Mouse (Mus musculus) gastrocnemius, postnatal 36 days (tissue): ENCODE measurements around the gene Prr27. TPM values are rescaled to one million over a fixed set of nuclear protein-coding genes. Genes with fewer than 3 reads are reported as not detected.

ENCODE experiments used
- DNase-seq, 2 experiments: peaks; one replicate each; pipeline ENCODE4 v3.0.0; 2022
- intact Hi-C: fragments of 180-260 bp; cut with DNase I; formaldehyde crosslinking; loops from one replicate; pipeline ENCODE4 v1.15.1; 2025
- long read RNA-seq, 2 experiments: library from polyadenylated mRNA; stranded (forward); transcript quantifications; one replicate each; pipeline ENCODE4 v2.0.0; 2021
- total RNA-seq, 2 experiments: library from RNA; stranded (reverse); gene quantifications; 2 replicates each; pipeline ENCODE4 v1.2.3; 2021

The Prr27 gene
- not detected for total RNA-seq
- long read RNA-seq, experiment 1: 0 reads
- long read RNA-seq, experiment 2: 0 reads

DNA sequence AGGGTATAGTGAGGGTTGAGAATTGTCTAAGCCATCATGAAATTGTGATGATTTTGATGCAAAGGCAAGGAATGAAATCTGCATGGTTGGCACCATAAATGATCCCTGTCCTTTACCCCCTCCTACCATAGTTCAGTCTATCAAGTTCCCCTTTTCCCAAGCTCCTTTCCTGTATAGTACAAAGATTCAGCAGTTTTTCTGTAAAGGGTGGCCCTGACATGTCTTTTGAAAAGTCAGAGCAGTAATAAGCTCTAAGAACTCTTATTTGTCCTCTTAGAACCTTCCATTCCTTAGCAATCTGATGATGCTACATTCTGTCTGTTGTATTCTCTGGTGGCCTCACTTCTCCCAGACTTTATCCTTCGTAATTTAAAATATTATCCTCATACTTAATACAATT, at the start of gene Prr27:
Prr27 (plus strand) TSS at position 301 of the 400 bp plus-strand sequence.
- DNase-seq: no peak
- intact Hi-C loops: no loop called here

DNA sequence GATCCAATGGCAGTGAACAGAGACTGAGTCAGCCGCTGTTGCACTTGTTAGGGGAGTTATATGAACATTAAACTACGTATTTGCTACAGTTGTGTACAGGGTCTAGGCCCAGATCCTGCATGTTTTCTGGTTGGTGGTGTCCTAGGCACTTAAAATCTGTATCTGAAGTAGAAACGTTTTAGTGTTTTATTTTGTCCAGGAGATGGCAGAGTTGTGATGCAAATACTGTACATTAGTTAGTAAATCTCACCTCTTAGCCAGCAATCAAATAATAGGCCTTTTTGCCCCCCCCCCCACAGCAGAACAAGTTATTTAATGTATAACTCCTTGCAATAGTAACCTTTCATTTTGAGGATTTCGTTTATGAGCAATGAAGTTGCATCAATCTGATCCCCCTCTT, 42.8 kb upstream of the Prr27 start:
- intact Hi-C loops: no loop called here
- no peak for DNase-seq

DNA sequence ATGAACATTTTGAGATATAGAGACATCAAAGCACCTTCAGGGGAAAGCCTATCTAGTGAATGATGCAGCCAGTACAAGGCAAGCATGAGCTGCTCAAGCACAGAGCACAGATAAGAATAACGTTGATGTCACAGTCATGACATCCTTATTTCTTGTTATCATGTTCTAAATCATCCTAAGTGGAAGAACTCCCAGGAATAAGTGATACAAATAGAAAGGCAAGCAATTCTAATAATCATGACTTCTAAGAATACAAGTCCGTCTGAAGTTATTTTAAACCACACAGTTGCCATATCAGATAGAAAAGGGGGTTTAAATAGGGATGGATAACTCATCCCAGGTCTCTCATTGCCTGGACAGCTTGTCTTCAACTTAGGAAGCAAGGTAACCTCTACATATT, 17.7 kb upstream of the Prr27 start, which contains the start of gene Csn1s2b:
Csn1s2b (plus strand) TSS at position 301 of the 400 bp plus-strand sequence.
- no peak for DNase-seq
- intact Hi-C loops: no loop called here

DNA sequence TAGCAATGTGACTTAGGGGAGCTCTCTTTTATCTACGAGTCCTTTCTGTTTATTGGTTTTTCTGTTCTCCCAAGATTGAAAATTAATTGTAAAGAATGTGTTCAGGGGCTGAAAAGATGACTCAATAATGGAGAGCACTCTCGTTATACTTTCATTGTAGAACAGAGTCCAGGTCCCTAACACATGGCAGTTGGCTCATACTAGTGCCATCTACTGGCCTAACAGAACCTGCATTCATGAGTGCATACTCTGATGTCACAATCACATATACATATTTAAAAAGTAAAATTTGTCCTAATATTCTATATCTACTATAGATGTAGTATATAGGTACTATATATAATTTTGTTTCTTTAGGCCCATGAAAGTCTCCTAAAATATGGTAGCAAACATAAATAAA, 16.2 kb upstream of the Prr27 start:
- intact Hi-C loops: no loop called here
- no peak for DNase-seq

DNA sequence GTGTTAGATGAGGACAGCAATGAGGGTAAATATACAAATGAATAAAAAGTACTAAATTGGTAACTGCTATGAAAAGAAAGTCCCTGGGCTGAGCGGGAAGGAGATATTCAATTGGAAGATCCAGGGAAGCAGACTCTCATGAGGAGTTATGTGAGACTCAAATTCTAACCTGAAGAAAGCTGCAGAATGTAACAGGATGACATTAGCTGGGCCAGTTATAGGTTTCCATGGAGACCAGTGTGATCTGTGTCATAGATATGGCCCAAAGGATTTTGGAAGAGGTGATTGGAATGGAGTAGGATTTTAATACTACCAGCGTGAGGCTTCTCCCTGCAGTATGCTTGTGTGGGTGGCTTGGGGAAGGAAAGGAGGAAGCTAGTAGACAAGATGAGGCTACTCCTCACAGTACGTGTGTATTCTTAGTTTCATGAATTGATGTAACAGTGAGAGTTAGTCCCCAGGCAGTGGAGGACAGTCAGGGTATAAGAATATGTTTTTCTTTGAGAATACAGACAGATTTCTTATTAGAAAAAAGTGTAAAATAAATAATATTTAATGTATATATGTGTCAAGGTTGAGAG, 29.7 kb downstream of the Prr27 start:
- intact Hi-C loops: no loop called here
- DNase-seq: no peak

DNA sequence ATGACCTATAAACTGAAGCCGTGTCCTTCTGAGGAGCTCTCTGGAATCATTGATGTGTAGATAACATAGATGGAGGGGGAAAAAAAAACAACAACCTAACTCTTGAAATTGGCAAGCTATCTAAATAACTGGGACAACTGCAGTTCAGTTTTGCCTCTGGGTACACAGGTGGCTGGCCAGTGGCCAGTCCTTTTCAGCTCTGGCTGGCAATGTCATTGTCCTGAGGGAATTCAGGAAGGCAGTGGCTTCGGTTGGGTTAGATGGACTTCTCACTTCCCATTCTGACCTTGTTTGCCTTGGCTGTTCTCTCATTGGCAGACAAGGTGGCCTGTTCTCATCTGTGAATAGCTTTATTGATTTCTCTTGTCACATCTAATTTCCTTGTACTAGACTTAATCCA, 44.6 kb downstream of the Prr27 start:
- DNase-seq: no peak

DNA sequence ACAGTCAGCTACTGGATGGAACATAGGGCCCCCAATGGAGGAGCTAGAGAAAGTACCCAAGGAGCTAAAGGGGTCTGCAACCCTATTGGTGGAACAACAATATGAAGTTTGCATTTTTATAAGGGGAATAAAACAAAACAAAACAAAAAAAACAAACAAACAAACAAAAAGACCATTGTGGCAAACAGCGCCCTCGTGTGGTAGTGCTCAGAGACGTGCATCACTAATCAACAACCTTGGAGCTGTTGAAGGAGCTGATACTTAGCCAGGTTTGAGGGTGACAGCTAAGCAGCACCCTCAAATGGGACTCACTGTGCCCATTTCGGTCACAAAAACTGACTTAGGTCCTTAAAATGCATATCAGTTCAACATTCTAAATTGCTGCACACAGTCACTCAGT, 45.9 kb downstream of the Prr27 start:
- intact Hi-C loops: no loop called here
- DNase-seq: no peak

More for the DNA sequence above, 44.6 kb downstream of the Prr27 start:
- intact Hi-C loops: no loop called here

DNA sequence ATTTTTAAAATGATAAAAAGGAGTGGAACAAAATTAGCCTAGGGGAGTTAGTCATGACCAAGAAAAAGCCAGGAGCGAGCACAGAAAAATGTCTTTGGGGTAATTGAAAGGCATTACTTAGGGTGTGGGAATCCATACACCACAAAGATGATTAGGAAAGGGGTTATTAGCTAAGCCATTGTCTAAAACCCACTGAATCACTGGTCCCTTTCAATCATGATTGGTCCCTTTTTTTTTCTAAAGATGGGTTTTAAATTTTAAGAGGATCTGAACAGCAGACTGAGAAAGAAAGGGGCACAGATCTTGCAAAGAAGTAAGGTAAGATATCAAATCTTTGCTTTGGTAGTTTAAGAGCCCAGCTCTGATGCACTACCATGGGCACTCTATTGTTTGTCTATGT, 59.2 kb downstream of the Prr27 start, which contains the start of gene Odam:
Odam (plus strand) TSS at position 301 of the 400 bp plus-strand sequence.
- DNase-seq: no peak
- intact Hi-C loops: no loop called here

Other genes starting within 250 kb of the Prr27 start
- not detected for gene Sult1e1, start 234.1 kb upstream of the Prr27 start, total RNA-seq
- gene Csn1s1, start 159.5 kb upstream of the Prr27 start, total RNA-seq: not detected
- gene Csn2, start 126.1 kb upstream of the Prr27 start, total RNA-seq: not detected
- gene Csn1s2a, start 51.1 kb upstream of the Prr27 start, total RNA-seq: not detected
- not detected for gene Csn1s2b, start 17.6 kb upstream of the Prr27 start, total RNA-seq
- not detected for gene Odam, start 59.3 kb downstream of the Prr27 start, total RNA-seq
- not detected for gene Csn3, start 99.9 kb downstream of the Prr27 start, total RNA-seq
- not detected for gene 2310003L06Rik, start 143.8 kb downstream of the Prr27 start, total RNA-seq
- not detected for gene Gm28434, start 143.8 kb downstream of the Prr27 start, total RNA-seq
- gene Cabs1, start 153.8 kb downstream of the Prr27 start, total RNA-seq: not detected
- gene Smr3a, start 176.9 kb downstream of the Prr27 start, total RNA-seq: not detected